Mouse (Mus musculus) brain, embryonic 14.5 days (tissue): Measurements from ENCODE around the gene Usp1. TPM values are rescaled to one million over a fixed set of nuclear protein-coding genes. Genes with fewer than 3 reads are reported as not detected.
A peak's percentile ranks its signal among the peaks of the same experiment; 100 is the strongest.

ENCODE experiments used
- DNase-seq: peaks from one replicate; pipeline ENCODE4 v3.0.0-alpha.2; 2011; ENCODE audit warnings: low read depth
- CTCF ChIP-seq: fragments of 200-500 bp; IDR thresholded peaks from 2 replicates; pipeline ENCODE4 v1.5.1; 2012; ENCODE audit warnings: inconsistent platforms, mild to moderate bottlenecking, moderate library complexity, borderline replicate concordance; ENCODE audit not compliant: insufficient read depth, insufficient read length; ENCODE audit errors: extremely low read depth
- POLR2A ChIP-seq: fragments of 200-500 bp; IDR thresholded peaks from 2 replicates; pipeline ENCODE4 v1.6.1; 2012; ENCODE audit warnings: mild to moderate bottlenecking, inconsistent platforms, borderline replicate concordance; ENCODE audit not compliant: poor library complexity, insufficient read depth, insufficient read length, severe bottlenecking; ENCODE audit errors: extremely low read depth
- polyA plus RNA-seq: library from polyadenylated mRNA; depleted of rRNA; stranded (reverse); fragments of >200 nt; gene quantifications from 2 replicates; pipeline ENCODE4 v1.2.3, GENCODE M21; 2012; rRNA removed

The Usp1 gene
- 31.5 and 49.8 TPM in 2 replicates for polyA plus RNA-seq

- TF ChIP-seq CTCF (no peak), POLR2A (peak; percentile 60)
- DNase-seq: no peak
These were observed at the start of gene Usp1 for GRCm38 (mm10) chr4:98923568-98924070. Gene Usp1 (plus strand): TSS chr4:98923810.

GRCm38 (mm10) chr4:98882706-98883105, 40.9 kb upstream of the Usp1 start:
- no peak for DNase-seq
- TF ChIP-seq CTCF (no peak), POLR2A (no peak)

- DNase-seq: no peak
- no peak for TF ChIP-seq CTCF
- no peak for TF ChIP-seq POLR2A
These were observed 37.2 kb upstream of the Usp1 start for GRCm38 (mm10) chr4:98886377-98886776.

- peak; percentile 86 for DNase-seq
- TF ChIP-seq CTCF (peak; percentile 82; the same call in 1 of the 2 replicates), POLR2A (no peak)
These were observed 36.5 kb upstream of the Usp1 start for GRCm38 (mm10) chr4:98887148-98887547.

- TF ChIP-seq POLR2A: no peak
These were observed 13.4 kb upstream of the Usp1 start for GRCm38 (mm10) chr4:98910246-98910645.

GRCm38 (mm10) chr4:98917724-98918123, 5.9 kb upstream of the Usp1 start:
- no peak for TF ChIP-seq POLR2A
- no peak for TF ChIP-seq CTCF
- no peak for DNase-seq

More at GRCm38 (mm10) chr4:98910246-98910645, 13.4 kb upstream of the Usp1 start:
- DNase-seq: no peak

GRCm38 (mm10) chr4:98918204-98918603, 5.4 kb upstream of the Usp1 start:
- no peak for DNase-seq
- no peak for TF ChIP-seq POLR2A
- TF ChIP-seq CTCF: no peak

- TF ChIP-seq CTCF: no peak
- no peak for TF ChIP-seq POLR2A
- DNase-seq: no peak
These were observed 2.7 kb upstream of the Usp1 start for GRCm38 (mm10) chr4:98920896-98921295.

- peak; percentile 47 for DNase-seq
- TF ChIP-seq CTCF (no peak), POLR2A (no peak)
These were observed 1.5 kb upstream of the Usp1 start for GRCm38 (mm10) chr4:98922061-98922642.

GRCm38 (mm10) chr4:98922643-98923567, 705 bp upstream of the Usp1 start:
- peak; percentile 100 for DNase-seq
- no peak for TF ChIP-seq CTCF
- peak; percentile 71; the same call in 1 of the 2 replicates for TF ChIP-seq POLR2A

- TF ChIP-seq POLR2A (no peak), CTCF (no peak)
- peak; percentile 44 for DNase-seq
These were observed 678 bp downstream of the Usp1 start for GRCm38 (mm10) chr4:98924071-98924905.

GRCm38 (mm10) chr4:98924906-98925178, 1.2 kb downstream of the Usp1 start:
- DNase-seq: no peak
- TF ChIP-seq CTCF (no peak), POLR2A (no peak)
